In genomic region chr19:32274145-32274544, GRCm38 (mm10) we compare ENCODE assay signal across 27 mouse cellular contexts.
DNase-seq lines count a peak whose midpoint lies in the region; ATAC-seq and TF ChIP-seq lines count a peak whose summit lies in the region.
"Had no signal": no experiment of that assay in that cellular context is flagged by ENCODE, and none has a peak within 500 bp of the region (broad histone marks: within the 10 kb centered on the region; RNA-seq: fewer than 3 reads in every experiment).

No protein-coding gene starts in this region.

- H3K9ac ChIP-seq in kidney, postnatal 0 days (ENCODE audit: low read depth, low read length): no peak overlapping the region
- H3K9ac ChIP-seq in intestine, postnatal 0 days (ENCODE audit: low read depth, low read length): no peak overlapping the region
- H3K9ac ChIP-seq in midbrain, embryonic 15.5 days: no peak overlapping the region
- H3K9ac ChIP-seq: heart, embryonic 13.5 days; hindbrain, embryonic 12.5 days; limb, embryonic 12.5 days; liver, embryonic 12.5 days had no signal

- DNase-seq in kidney, postnatal 0 days (ENCODE audit: low spot score): no peak
- DNase-seq in kidney, postnatal 14 days: no peak
- peak; percentile 74 for DNase-seq in CD4-positive helper T cell, adult 2 months (ENCODE audit: low read depth, low spot score)
- no peak for DNase-seq in cerebellum, adult 9-10 months
- DNase-seq in kidney, postnatal 25 days: no peak
- DNase-seq: adrenal gland, postnatal 36 days; cerebellum, adult 11 months; cerebellum, postnatal 10 days; gastrocnemius, postnatal 14 days; kidney, adult 9 months; kidney, postnatal 4 days; layer of hippocampus, postnatal 36 days; lung, adult 2 months; lung, postnatal 14 days; midbrain, embryonic 14.5 days; right cerebral cortex, postnatal 4 days; thymus, postnatal 25 days had no signal

- no peaks in the 10 kb centered on the region for H3K9me3 ChIP-seq in kidney, postnatal 0 days (replicated peaks; ENCODE audit: low read length)
- no peaks in the 10 kb centered on the region for H3K9me3 ChIP-seq in intestine, postnatal 0 days (ENCODE audit: control insufficient read depth)
- H3K9me3 ChIP-seq in midbrain, embryonic 15.5 days: no peaks in the 10 kb centered on the region
- H3K9me3 ChIP-seq: forebrain, embryonic 10.5 days; heart, embryonic 13.5 days; hindbrain, embryonic 12.5 days; limb, embryonic 12.5 days; liver, embryonic 12.5 days had no signal

- no peak for ATAC-seq in kidney, postnatal 0 days (replicated peaks; ENCODE audit: low FRiP score, low read depth)
- ATAC-seq in activated CD4-positive, CD25-positive, alpha-beta regulatory T cell, adult 4 months: peak; percentile 13
- peak; percentile 67 for ATAC-seq in intestine, postnatal 0 days
- ATAC-seq in midbrain, embryonic 15.5 days (replicated peaks): no peak
- ATAC-seq: forebrain, embryonic 16.5 days; liver, embryonic 12.5 days had no signal

- H3K27ac ChIP-seq in kidney, postnatal 0 days: 0 out of 2 replicates have a peak overlapping the region, but pooled peaks have one; percentile 6
- no peak overlapping the region for H3K27ac ChIP-seq in intestine, postnatal 0 days (ENCODE audit: low read depth, low read length)
- H3K27ac ChIP-seq in midbrain, embryonic 15.5 days: no peak overlapping the region
- H3K27ac ChIP-seq: forebrain, embryonic 10.5 days; heart, embryonic 13.5 days; hindbrain, embryonic 12.5 days; limb, embryonic 12.5 days had no signal

- peaks cover 16% of the 10 kb centered on the region for H3K4me1 ChIP-seq in kidney, postnatal 0 days (replicated peaks; ENCODE audit: insufficient read depth, low read length)
- no peaks in the 10 kb centered on the region for H3K4me1 ChIP-seq in intestine, postnatal 0 days (replicated peaks; ENCODE audit: control insufficient read depth, insufficient read depth, low read length)
- H3K4me1 ChIP-seq in midbrain, embryonic 15.5 days: no peaks in the 10 kb centered on the region
- H3K4me1 ChIP-seq: hindbrain, embryonic 12.5 days had no signal

- TF ChIP-seq CTCF in kidney, postnatal 0 days (IDR thresholded peaks at IDR 0.05; ENCODE audit: low read depth): no peak
- TF ChIP-seq CTCF in intestine, postnatal 0 days (IDR thresholded peaks at IDR 0.05; ENCODE audit: low read depth): no peak

- no peak overlapping the region for H3K4me2 ChIP-seq in kidney, postnatal 0 days (ENCODE audit: low read length)
- H3K4me2 ChIP-seq in intestine, postnatal 0 days (replicated peaks; ENCODE audit: low read depth): no peak overlapping the region
- H3K4me2 ChIP-seq in midbrain, embryonic 15.5 days: no peak overlapping the region
- H3K4me2 ChIP-seq: heart, embryonic 13.5 days; hindbrain, embryonic 12.5 days; limb, embryonic 12.5 days; liver, embryonic 12.5 days had no signal

- no peaks in the 10 kb centered on the region for H3K27me3 ChIP-seq in kidney, postnatal 0 days (ENCODE audit: insufficient read depth, low read length)
- no peaks in the 10 kb centered on the region for H3K27me3 ChIP-seq in intestine, postnatal 0 days (replicated peaks; ENCODE audit: control insufficient read depth, insufficient read depth, low read length)
- no peaks in the 10 kb centered on the region for H3K27me3 ChIP-seq in midbrain, embryonic 15.5 days (replicated peaks)
- H3K27me3 ChIP-seq: heart, embryonic 13.5 days; hindbrain, embryonic 12.5 days; limb, embryonic 12.5 days; liver, embryonic 12.5 days had no signal

- H3K36me3 ChIP-seq in kidney, postnatal 0 days (ENCODE audit: insufficient read depth, low read length): 0 out of 2 replicates have a peak, but pooled peaks cover 3% of the 10 kb centered on the region
- no peaks in the 10 kb centered on the region for H3K36me3 ChIP-seq in intestine, postnatal 0 days (ENCODE audit: control insufficient read depth, insufficient read depth)
- H3K36me3 ChIP-seq in midbrain, embryonic 15.5 days (replicated peaks): no peaks in the 10 kb centered on the region
- H3K36me3 ChIP-seq: forebrain, embryonic 10.5 days; heart, embryonic 13.5 days; hindbrain, embryonic 12.5 days; limb, embryonic 12.5 days; liver, embryonic 12.5 days had no signal

- H3K4me3 ChIP-seq in kidney, postnatal 0 days (replicated peaks; ENCODE audit: low read depth, low read length): no peak overlapping the region
- H3K4me3 ChIP-seq in intestine, postnatal 0 days (ENCODE audit: low read depth, low read length): no peak overlapping the region
- no peak overlapping the region for H3K4me3 ChIP-seq in midbrain, embryonic 15.5 days
- H3K4me3 ChIP-seq: forebrain, embryonic 10.5 days; heart, embryonic 13.5 days; hindbrain, embryonic 12.5 days; limb, embryonic 12.5 days; liver, embryonic 12.5 days; myocyte had no signal

- 63% methylated on average over 2 of the region's 2 CpGs for WGBS in kidney, postnatal 0 days
- WGBS in intestine, postnatal 0 days: 55% methylated on average over 2 of the region's 2 CpGs
- 75% methylated on average over 2 of the region's 2 CpGs for WGBS in midbrain, embryonic 15.5 days

Comparison
In these comparisons a context has a peak if more than half of its experiments do, and no peak if none do; other contexts are left out.
1. ATAC-seq: peak in activated CD4-positive, CD25-positive, alpha-beta regulatory T cell, adult 4 months (single experiment) and intestine, postnatal 0 days (single experiment); none in kidney, postnatal 0 days (single experiment) and midbrain, embryonic 15.5 days (single experiment).